Mouse (Mus musculus) subcutaneous adipose tissue, adult 2 months (tissue): ENCODE measurements around the gene Fzd7. TPM values are rescaled to one million over a fixed set of nuclear protein-coding genes. Genes with fewer than 3 reads are reported as not detected.

Experiments
- polyA plus RNA-seq: library from polyadenylated mRNA; depleted of rRNA; stranded (reverse); fragments of >200 nt; gene quantifications from 2 replicates; pipeline ENCODE4 v1.2.3, GENCODE M21; 2012; ENCODE audit warnings: low replicate concordance; rRNA removed

The Fzd7 gene
- 8.5 and 33.7 TPM in 2 replicates for polyA plus RNA-seq

GRCm38 (mm10) chr1:59482331-59482695 lies at the start of gene Fzd7:
Gene Fzd7 (plus strand): TSS chr1:59482424.

GRCm38 (mm10) chr1:59516026-59516917 lies 34.0 kb downstream of the Fzd7 start, which contains the start of gene Gm973:
Gene Gm973 (plus strand): TSS chr1:59516264.

Other genes starting within 250 kb of the Fzd7 start
- gene Als2, start 245.2 kb upstream of the Fzd7 start, polyA plus RNA-seq: 7.7 and 7.9 TPM in 2 replicates
- gene Cdk15, start 225.5 kb upstream of the Fzd7 start, polyA plus RNA-seq: 0.39 and 1.2 TPM in 2 replicates
- 0.40 and 2.0 TPM in 2 replicates for gene Gm973, start 33.8 kb downstream of the Fzd7 start, polyA plus RNA-seq
- gene Sumo1, start 188.4 kb downstream of the Fzd7 start, polyA plus RNA-seq: 18.5 and 18.8 TPM in 2 replicates
- 5.8 and 28.4 TPM in 2 replicates for gene Nop58, start 202.5 kb downstream of the Fzd7 start, polyA plus RNA-seq